Mouse (Mus musculus) large intestine, adult 2 months (tissue): ENCODE data around the gene Ppp1cc. TPM values are rescaled to one million over a fixed set of nuclear protein-coding genes. Genes with fewer than 3 reads are reported as not detected.
"Not testable (repeated sequence)": the region's sequence is repeated elsewhere in the genome, so short reads cannot be mapped to it uniquely, and the experiment has no call there.

ENCODE experiments used
- DNase-seq: peaks from one replicate; pipeline ENCODE4 v3.0.0-alpha.2; 2012; ENCODE audit warnings: low read depth, low spot score
- WGBS: fragments of 180-500 bp; shearing (Covaris S2); methylation state at CpG from one replicate; pipeline ENCODE4 v1.1.7; 2018; 5-methylcytosine and 5-hydroxymethylcytosine counted together
- polyA plus RNA-seq: library from polyadenylated mRNA; depleted of rRNA; stranded (reverse); fragments of >200 nt; gene quantifications from 2 replicates; pipeline ENCODE4 v1.2.3, GENCODE M21; 2012

Ppp1cc gene
- polyA plus RNA-seq, 1 experiment: 90.7 TPM

GRCm38 (mm10) chr5:122158557-122159515, 758 bp downstream of the Ppp1cc start:
- WGBS: under 1% methylated on average over 42 of the region's 42 CpGs
- no peak for DNase-seq

DNA sequence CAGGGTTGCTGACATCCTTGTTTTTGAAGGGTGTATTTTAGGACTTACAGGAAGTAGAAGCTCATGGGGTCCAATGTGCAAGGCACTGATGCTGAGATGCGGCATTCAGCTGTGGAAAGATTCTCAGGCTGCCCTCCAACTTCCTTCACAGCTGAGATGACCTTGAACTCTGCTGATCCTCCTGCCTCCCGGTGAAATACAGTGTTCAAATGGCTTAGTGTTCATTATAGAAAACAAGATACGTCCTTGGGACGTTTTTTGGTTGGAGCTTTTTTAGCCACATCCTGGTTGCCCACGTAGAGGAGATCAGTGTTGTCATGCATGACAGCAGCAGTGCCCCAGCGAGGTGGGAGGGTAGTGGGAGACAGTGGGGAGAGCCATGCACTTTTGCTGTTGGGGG, 5.1 kb downstream of the Ppp1cc start:
- no peak for DNase-seq
- 12% methylated on average over 6 of the region's 6 CpGs for WGBS

DNA sequence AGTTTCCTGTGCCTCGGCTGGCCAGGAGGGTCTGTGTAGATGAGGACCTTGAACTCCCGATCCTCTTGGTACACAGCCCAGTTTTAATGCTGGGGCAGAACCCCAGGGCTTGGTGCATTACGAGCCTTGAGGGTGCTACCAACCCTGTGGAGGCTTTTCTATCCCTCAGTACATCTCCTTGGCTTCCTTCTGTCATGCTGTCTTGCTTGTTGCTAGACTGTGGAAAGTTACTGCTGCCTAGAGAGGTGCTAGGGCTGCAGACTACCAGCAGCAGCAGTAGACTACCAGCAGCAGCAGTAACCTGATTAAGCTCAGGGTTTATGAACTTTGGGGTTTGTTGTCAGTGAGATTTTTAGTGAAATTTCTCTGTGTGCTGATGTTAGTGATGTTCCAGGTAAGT, 5.9 kb downstream of the Ppp1cc start:
- 7% methylated on average over 3 of the region's 3 CpGs for WGBS
- DNase-seq: no peak

GRCm38 (mm10) chr5:122165233-122165915, 7.3 kb downstream of the Ppp1cc start:
- WGBS: 51% methylated on average over 6 of the region's 6 CpGs
- DNase-seq: no peak

DNA sequence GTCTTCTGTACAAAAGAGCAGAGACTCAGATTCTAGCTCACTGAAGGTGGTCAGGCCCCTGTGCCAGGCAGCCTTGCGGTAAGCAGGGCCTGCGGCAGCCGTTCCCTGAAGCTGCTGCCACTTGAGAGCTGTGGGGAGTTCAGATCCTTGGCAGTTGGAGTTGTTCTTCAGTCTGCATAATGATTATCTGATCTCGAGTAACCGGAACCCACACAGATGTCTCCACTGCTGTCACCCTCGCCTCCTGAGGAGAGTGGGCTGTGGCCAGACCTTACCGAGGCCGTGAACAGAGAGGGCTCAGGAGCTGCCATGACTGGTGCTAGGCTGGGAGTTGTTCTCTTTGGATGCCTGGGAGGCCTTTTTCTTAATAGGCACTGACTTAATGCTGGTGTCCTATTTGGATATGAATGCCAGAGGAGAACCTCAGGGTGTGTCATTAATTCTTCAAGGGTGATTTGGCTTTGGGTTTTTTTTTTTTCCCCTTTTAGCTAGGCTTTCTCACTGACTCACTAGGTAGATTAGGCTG, 8.6 kb downstream of the Ppp1cc start:
- 58% methylated on average over 8 of the region's 8 CpGs for WGBS
- no peak for DNase-seq

GRCm38 (mm10) chr5:122168344-122169069, 10.4 kb downstream of the Ppp1cc start:
- DNase-seq: no peak
- 81% methylated on average over 14 of the region's 14 CpGs for WGBS

DNA sequence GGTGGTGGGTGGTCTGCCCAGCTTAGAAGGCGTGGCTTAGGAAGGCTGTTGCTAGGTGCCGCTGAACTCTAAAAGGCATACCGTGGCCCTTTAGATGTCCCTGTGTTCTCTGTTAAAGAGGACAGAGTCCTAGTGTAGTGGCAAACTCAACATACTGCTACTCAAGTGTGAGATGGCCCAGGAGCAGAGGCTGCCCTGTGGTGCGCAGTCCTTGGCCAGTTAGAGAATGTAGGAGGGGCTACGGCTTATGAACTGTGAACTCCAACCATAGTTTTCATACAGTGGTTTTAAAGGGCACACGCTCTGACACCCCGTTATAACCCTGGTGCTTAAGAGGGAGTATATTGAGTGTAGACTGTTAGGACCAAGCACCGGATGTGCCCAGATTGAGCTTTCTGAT, 13.0 kb downstream of the Ppp1cc start:
- 90% methylated on average over 8 of the region's 8 CpGs for WGBS
- no peak for DNase-seq

GRCm38 (mm10) chr5:122175402-122175801, 17.3 kb downstream of the Ppp1cc start:
- 56% methylated on average over 2 of the region's 2 CpGs for WGBS
- no peak for DNase-seq

DNA sequence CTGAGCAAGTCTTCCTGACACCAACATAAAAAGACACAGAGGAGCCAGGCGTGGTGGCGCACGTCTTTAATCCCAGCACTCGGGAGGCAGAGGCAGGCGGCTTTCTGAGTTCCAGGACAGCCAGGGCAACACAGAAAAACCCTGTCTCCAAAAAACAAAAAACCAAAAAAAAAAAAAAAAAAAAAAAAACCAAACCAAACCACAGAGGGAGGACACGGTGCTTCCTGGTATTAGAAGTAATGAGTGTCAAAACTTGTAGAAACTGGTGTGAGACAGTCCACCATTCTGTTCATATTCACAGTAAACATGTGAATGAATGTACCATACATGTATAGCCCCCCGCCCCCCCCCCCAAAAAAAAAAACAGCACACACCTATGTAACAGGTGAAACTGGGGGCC, 17.9 kb downstream of the Ppp1cc start:
- WGBS: 82% methylated on average over 7 of the region's 7 CpGs
- DNase-seq: no peak

DNA sequence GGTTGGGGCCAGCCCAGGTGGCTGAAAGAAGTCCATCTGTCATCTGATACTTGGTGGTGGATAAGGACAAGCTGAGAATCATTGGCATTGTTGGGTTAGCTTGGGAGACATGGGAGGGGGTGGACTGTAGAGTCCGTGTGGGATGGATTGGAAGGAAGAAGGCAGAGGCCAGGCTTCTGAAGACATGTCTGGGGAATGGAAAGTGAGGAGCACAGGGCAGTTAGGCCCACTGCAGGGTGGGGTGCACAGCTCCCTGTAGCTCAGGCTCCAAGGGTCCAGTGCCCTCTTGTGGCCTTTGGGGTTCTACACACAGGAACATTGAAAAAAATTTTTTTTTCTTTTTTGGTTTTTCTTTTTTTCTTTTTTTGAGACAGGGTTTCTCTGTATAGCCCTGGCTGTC, 18.3 kb downstream of the Ppp1cc start:
- DNase-seq: no peak
- WGBS: 42% methylated on average over 1 of the region's 1 CpGs

GRCm38 (mm10) chr5:122179665-122180064, 21.6 kb downstream of the Ppp1cc start:
- WGBS: 29% methylated on average over 6 of the region's 6 CpGs
- no peak for DNase-seq

GRCm38 (mm10) chr5:122184283-122184806, 26.3 kb downstream of the Ppp1cc start:
- 68% methylated on average over 7 of the region's 7 CpGs for WGBS
- no peak for DNase-seq

- DNase-seq: not testable (repeated sequence)
- 87% methylated on average over 6 of the region's 6 CpGs for WGBS
These were observed 26.8 kb downstream of the Ppp1cc start for GRCm38 (mm10) chr5:122184858-122185257.

DNA sequence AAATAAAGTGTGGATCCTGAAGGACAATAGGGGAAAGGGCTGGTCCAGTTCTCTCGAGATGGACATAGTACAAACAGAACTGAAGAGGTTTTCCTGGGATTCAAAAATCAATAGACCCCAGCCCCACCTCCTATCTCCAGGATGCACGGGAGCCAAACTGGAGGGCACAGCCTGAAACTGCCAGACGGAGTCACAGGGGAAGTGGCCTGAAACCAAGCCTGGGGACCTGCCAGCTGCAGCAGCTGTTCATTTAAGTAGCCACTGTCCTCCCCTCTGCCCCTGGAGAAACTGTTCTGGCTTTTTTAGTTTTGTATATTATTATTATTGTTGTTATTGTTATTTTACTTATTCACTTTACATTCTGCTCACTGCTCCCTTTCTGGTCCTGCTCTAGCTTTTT, 31.0 kb downstream of the Ppp1cc start:
- 50% methylated on average over 3 of the region's 3 CpGs for WGBS
- DNase-seq: no peak

DNA sequence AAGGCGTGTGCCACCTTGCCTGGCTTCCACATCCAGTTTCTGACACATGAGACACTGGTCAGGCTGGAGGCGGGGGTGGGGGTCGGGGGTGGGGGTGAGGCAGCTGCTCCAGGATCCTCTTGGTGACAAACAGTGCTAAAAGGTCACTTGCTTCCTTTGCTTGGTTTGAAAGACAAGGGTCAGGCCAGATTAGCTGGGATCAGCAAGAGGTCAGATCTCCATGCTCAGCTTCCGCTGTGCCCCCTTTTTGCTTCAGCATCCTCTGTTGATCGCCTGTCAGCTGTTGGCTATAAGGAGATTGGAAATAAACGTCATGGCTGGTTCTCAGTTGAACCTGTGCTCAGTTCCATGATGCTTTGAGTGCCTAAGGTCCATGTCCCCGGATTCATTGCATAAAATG, 32.4 kb downstream of the Ppp1cc start:
- WGBS: 78% methylated on average over 7 of the region's 7 CpGs
- DNase-seq: no peak

GRCm38 (mm10) chr5:122191269-122192063, 33.4 kb downstream of the Ppp1cc start:
- DNase-seq: no peak
- 54% methylated on average over 12 of the region's 12 CpGs for WGBS

- WGBS: 39% methylated on average over 4 of the region's 4 CpGs
- DNase-seq: no peak
These were observed 34.3 kb downstream of the Ppp1cc start for GRCm38 (mm10) chr5:122192347-122192746.

- no peak for DNase-seq
- 82% methylated on average over 4 of the region's 4 CpGs for WGBS
These were observed 42.8 kb downstream of the Ppp1cc start for GRCm38 (mm10) chr5:122200872-122201271.

DNA sequence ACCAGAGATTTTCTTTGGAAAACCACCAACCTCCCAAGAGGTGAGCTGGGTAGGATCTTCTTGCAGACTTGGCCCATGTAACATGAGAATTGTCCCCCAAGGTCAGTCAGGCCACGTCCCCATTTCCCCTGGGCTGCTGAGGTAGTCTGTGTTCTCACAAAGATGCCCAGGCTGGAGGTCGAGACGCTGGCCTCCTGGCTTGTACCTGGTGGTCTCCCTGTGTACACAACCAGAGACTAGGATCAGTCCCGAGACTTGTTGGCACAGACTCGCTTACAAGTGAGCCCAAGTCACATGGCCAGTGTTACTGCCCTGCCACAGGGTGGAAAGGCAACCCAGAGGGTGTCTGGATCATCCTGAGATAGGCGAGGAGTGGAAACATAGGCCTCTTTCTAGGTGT, 43.8 kb downstream of the Ppp1cc start:
- WGBS: 84% methylated on average over 6 of the region's 6 CpGs
- no peak for DNase-seq
